Mouse (Mus musculus) embryonic fibroblast, embryonic 13.5 days (primary cell): ENCODE measurements around the gene Unc5c.

ENCODE experiments used
- CTCF ChIP-seq: IDR thresholded peaks from 2 replicates; pipeline ENCODE4 v1.5.1; 2011; ENCODE audit warnings: mild to moderate bottlenecking, control low read depth, low read length, moderate library complexity, borderline replicate concordance; ENCODE audit not compliant: insufficient read depth
- POLR2A ChIP-seq: IDR thresholded peaks from 2 replicates; pipeline ENCODE4 v1.6.1; 2011; ENCODE audit warnings: low read depth, mild to moderate bottlenecking, control low read depth, low read length, moderate library complexity

GRCm38 (mm10) chr3:141493000-141493399, 28.0 kb downstream of the Unc5c start:
- TF ChIP-seq POLR2A (no peak), CTCF (no peak)
